30 mouse cellular contexts compared by ENCODE assay signal in the genomic region with DNA sequence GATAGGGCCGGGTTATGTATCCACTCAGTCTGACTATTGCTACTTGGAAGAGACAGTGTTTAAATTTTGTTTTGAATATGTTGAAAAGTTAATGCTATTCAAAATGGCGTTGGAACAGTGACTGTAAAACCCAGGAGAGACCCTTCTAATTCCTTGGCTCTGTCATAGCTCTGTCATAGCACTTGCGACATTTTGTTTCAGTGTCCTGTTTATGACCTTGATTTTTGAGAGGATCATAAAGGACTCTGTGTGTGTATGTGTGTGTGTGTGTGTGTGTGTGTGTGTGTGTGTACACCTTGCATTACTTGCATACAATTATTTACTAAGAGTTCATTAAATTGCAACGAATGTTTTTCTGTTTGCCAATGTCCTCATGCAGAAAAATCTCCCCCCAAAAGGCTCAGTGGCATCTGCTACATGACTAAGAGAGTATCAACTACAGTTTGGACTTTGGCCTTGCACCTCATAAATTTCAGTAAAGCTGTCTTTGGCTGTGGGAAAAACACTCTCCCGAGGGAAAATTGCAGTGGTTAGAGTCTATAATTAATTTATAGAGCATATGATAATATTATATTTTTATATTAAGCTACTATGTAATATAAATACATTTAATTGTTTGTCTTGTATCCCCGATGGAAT. TPM values are rescaled to one million over a fixed set of nuclear protein-coding genes. Genes with fewer than 3 reads are reported as not detected.
A peak's percentile ranks its signal among the peaks of the same experiment; 100 is the strongest.
DNase-seq lines count a peak whose midpoint lies in the region; ATAC-seq and TF ChIP-seq lines count a peak whose summit lies in the region.
"Had no signal": no experiment of that assay in that cellular context is flagged by ENCODE, and none has a peak within 500 bp of the region (broad histone marks: within the 10 kb centered on the region; RNA-seq: fewer than 3 reads in every experiment).

No protein-coding gene starts in this region.

- no peak overlapping the region for H3K4me3 ChIP-seq in heart, embryonic 12.5 days
- H3K4me3 ChIP-seq in lung, embryonic 14.5 days (ENCODE audit: low read depth, low read length) = no peak overlapping the region
- no peak overlapping the region for H3K4me3 ChIP-seq in intestine, embryonic 15.5 days (replicated peaks)
- no peak overlapping the region for H3K4me3 ChIP-seq in intestine, embryonic 16.5 days (ENCODE audit: low read length)
- H3K4me3 ChIP-seq: embryonic facial prominence, embryonic 10.5 days; embryonic facial prominence, embryonic 13.5 days; erythroblast, embryonic 14.5 days; forebrain, embryonic 12.5 days; forebrain, embryonic 15.5 days; heart, embryonic 15.5 days; hindbrain, embryonic 10.5 days had no signal

- no peak overlapping the region for H3K9ac ChIP-seq in heart, embryonic 12.5 days
- no peak overlapping the region for H3K9ac ChIP-seq in lung, embryonic 14.5 days
- H3K9ac ChIP-seq in intestine, embryonic 15.5 days = no peak overlapping the region
- H3K9ac ChIP-seq in intestine, embryonic 16.5 days (ENCODE audit: low read depth, low read length) = no peak overlapping the region
- H3K9ac ChIP-seq: embryonic facial prominence, embryonic 13.5 days; forebrain, embryonic 12.5 days; forebrain, embryonic 15.5 days; heart, embryonic 15.5 days; hindbrain, embryonic 14.5 days had no signal

- no peaks in the 10 kb centered on the region for H3K36me3 ChIP-seq in heart, embryonic 12.5 days
- no peaks in the 10 kb centered on the region for H3K36me3 ChIP-seq in lung, embryonic 14.5 days (ENCODE audit: insufficient read depth)
- H3K36me3 ChIP-seq in intestine, embryonic 15.5 days = no peaks in the 10 kb centered on the region
- H3K36me3 ChIP-seq in intestine, embryonic 16.5 days (ENCODE audit: control insufficient read depth, insufficient read depth, low read length) = no peaks in the 10 kb centered on the region
- H3K36me3 ChIP-seq: embryonic facial prominence, embryonic 10.5 days; embryonic facial prominence, embryonic 13.5 days; forebrain, embryonic 12.5 days; forebrain, embryonic 15.5 days; heart, embryonic 15.5 days; hindbrain, embryonic 10.5 days had no signal

- no peak overlapping the region for H3K4me2 ChIP-seq in heart, embryonic 12.5 days
- no peak overlapping the region for H3K4me2 ChIP-seq in lung, embryonic 14.5 days
- no peak overlapping the region for H3K4me2 ChIP-seq in intestine, embryonic 15.5 days (replicated peaks)
- H3K4me2 ChIP-seq in intestine, embryonic 16.5 days (ENCODE audit: low read depth, low read length) = no peak overlapping the region
- H3K4me2 ChIP-seq: embryonic facial prominence, embryonic 13.5 days; forebrain, embryonic 12.5 days; forebrain, embryonic 15.5 days; heart, embryonic 11.5 days; heart, embryonic 15.5 days; hindbrain, embryonic 14.5 days had no signal

- WGBS in heart, embryonic 12.5 days = 76% methylated on average over 6 of the region's 6 CpGs
- 47% methylated on average over 6 of the region's 6 CpGs for WGBS in lung, embryonic 14.5 days
- 63% methylated on average over 6 of the region's 6 CpGs for WGBS in intestine, embryonic 15.5 days
- WGBS in intestine, embryonic 16.5 days = 56% methylated on average over 6 of the region's 6 CpGs

- H3K9me3 ChIP-seq in heart, embryonic 12.5 days (replicated peaks) = 0 out of 2 replicates have a peak, but pooled peaks cover 5% of the 10 kb centered on the region
- no peaks in the 10 kb centered on the region for H3K9me3 ChIP-seq in lung, embryonic 14.5 days (ENCODE audit: low read depth, low read length)
- H3K9me3 ChIP-seq in intestine, embryonic 15.5 days = no peaks in the 10 kb centered on the region
- H3K9me3 ChIP-seq in intestine, embryonic 16.5 days (ENCODE audit: control insufficient read depth, low read length) = no peaks in the 10 kb centered on the region
- H3K9me3 ChIP-seq: embryonic facial prominence, embryonic 10.5 days; embryonic facial prominence, embryonic 13.5 days; forebrain, embryonic 12.5 days; forebrain, embryonic 15.5 days; heart, embryonic 15.5 days; hindbrain, embryonic 10.5 days had no signal

- TF ChIP-seq CTCF in lung, embryonic 14.5 days (IDR thresholded peaks at IDR 0.05; ENCODE audit: low read depth) = no peak

- DNase-seq in heart, adult 11 months = peak; percentile 11
- DNase-seq in lung, embryonic 14.5 days = peak; percentile 50
- no peak for DNase-seq in lung, postnatal 14 days
- DNase-seq: adrenal gland, postnatal 14 days; cerebellum, adult 11-12 months; cerebellum, adult 8-10 months; cerebellum, postnatal 10 days; cerebellum, postnatal 36 days; embryo, embryonic 11 days; gastrocnemius, postnatal 10 days; gastrocnemius, postnatal 36 days; heart, postnatal 10 days; heart, postnatal 36 days had no signal

- H3K4me1 ChIP-seq in heart, embryonic 12.5 days (replicated peaks) = no peaks in the 10 kb centered on the region
- no peaks in the 10 kb centered on the region for H3K4me1 ChIP-seq in lung, embryonic 14.5 days (ENCODE audit: insufficient read depth)
- no peaks in the 10 kb centered on the region for H3K4me1 ChIP-seq in intestine, embryonic 15.5 days (replicated peaks)
- no peaks in the 10 kb centered on the region for H3K4me1 ChIP-seq in intestine, embryonic 16.5 days (ENCODE audit: control insufficient read depth, insufficient read depth, low read length)
- H3K4me1 ChIP-seq: embryonic facial prominence, embryonic 10.5 days; embryonic facial prominence, embryonic 13.5 days; forebrain, embryonic 12.5 days; forebrain, embryonic 15.5 days; heart, embryonic 15.5 days; hindbrain, embryonic 10.5 days had no signal

- no peaks in the 10 kb centered on the region for H3K27me3 ChIP-seq in heart, embryonic 12.5 days (replicated peaks)
- no peaks in the 10 kb centered on the region for H3K27me3 ChIP-seq in lung, embryonic 14.5 days (ENCODE audit: insufficient read depth, low read length)
- no peaks in the 10 kb centered on the region for H3K27me3 ChIP-seq in intestine, embryonic 15.5 days (replicated peaks)
- no peaks in the 10 kb centered on the region for H3K27me3 ChIP-seq in intestine, embryonic 16.5 days (replicated peaks; ENCODE audit: control insufficient read depth, insufficient read depth, low read length)
- H3K27me3 ChIP-seq: embryonic facial prominence, embryonic 13.5 days; forebrain, embryonic 12.5 days; forebrain, embryonic 15.5 days; heart, embryonic 15.5 days had no signal

- ATAC-seq in heart, embryonic 12.5 days (ENCODE audit: insufficient number of reproducible peaks, low FRiP score) = no peak
- ATAC-seq in lung, embryonic 14.5 days (ENCODE audit: insufficient read depth) = no peak
- peak; percentile 65 for ATAC-seq in intestine, embryonic 15.5 days
- peak; percentile 60 for ATAC-seq in intestine, embryonic 16.5 days
- ATAC-seq: CD4-positive, CD25-positive, alpha-beta regulatory T cell, adult 4 months; forebrain, embryonic 15.5 days; hindbrain, postnatal 0 days; inflammation-experienced regulatory T-cells, adult 6 months had no signal

- no peak overlapping the region for H3K27ac ChIP-seq in heart, embryonic 12.5 days (ENCODE audit: poor library complexity, severe bottlenecking)
- no peak overlapping the region for H3K27ac ChIP-seq in lung, embryonic 14.5 days (ENCODE audit: low read depth)
- H3K27ac ChIP-seq in intestine, embryonic 15.5 days = no peak overlapping the region
- no peak overlapping the region for H3K27ac ChIP-seq in intestine, embryonic 16.5 days (ENCODE audit: low read length)
- H3K27ac ChIP-seq: embryonic facial prominence, embryonic 10.5 days; embryonic facial prominence, embryonic 13.5 days; forebrain, embryonic 12.5 days; forebrain, embryonic 15.5 days; heart, embryonic 15.5 days; hindbrain, embryonic 10.5 days; hindbrain, embryonic 14.5 days; hindbrain, postnatal 0 days had no signal

RNA-seq across cellular contexts. Expression of a gene that starts 17.0 kb away (rescaled TPM):
- polyA plus RNA-seq in heart, embryonic 12.5 days (2016; fragmentation: Nextera tagmentation; extraction: Ambion mirVana) = 48.0 and 49.0 TPM in 2 replicates
- polyA plus RNA-seq in lung, embryonic 14.5 days (2014; fragmentation: Nextera tagmentation; extraction: Ambion mirVana) = 50.9 and 53.5 TPM in 2 replicates
- 33.2 and 37.8 TPM in 2 replicates for polyA plus RNA-seq in intestine, embryonic 15.5 days (2015; fragmentation: Nextera tagmentation; extraction: Ambion mirVana)
- 27.3 and 30.8 TPM in 2 replicates for polyA plus RNA-seq in intestine, embryonic 16.5 days (2015; fragmentation: Nextera tagmentation; extraction: Ambion mirVana)

RNA-seq across cellular contexts. Expression of a gene that starts 43.7 kb away (rescaled TPM):
- 1.2 and 1.9 TPM in 2 replicates for polyA plus RNA-seq in heart, embryonic 12.5 days (2016; fragmentation: Nextera tagmentation; extraction: Ambion mirVana)
- polyA plus RNA-seq in lung, embryonic 14.5 days (2014; fragmentation: Nextera tagmentation; extraction: Ambion mirVana) = 1.2 and 2.0 TPM in 2 replicates
- polyA plus RNA-seq in intestine, embryonic 15.5 days (2015; fragmentation: Nextera tagmentation; extraction: Ambion mirVana) = 1.6 and 2.0 TPM in 2 replicates
- polyA plus RNA-seq in intestine, embryonic 16.5 days (2015; fragmentation: Nextera tagmentation; extraction: Ambion mirVana) = 1.8 and 2.1 TPM in 2 replicates
- polyA plus RNA-seq: C2C12; cortical plate, adult 2 months; erythroblast, embryonic 14.5 days had no signal

RNA-seq across cellular contexts. Expression of a gene that starts 43.8 kb away (rescaled TPM):
- 118 and 128 TPM in 2 replicates for polyA plus RNA-seq in heart, embryonic 12.5 days (2016; fragmentation: Nextera tagmentation; extraction: Ambion mirVana)
- 157 and 165 TPM in 2 replicates for polyA plus RNA-seq in lung, embryonic 14.5 days (2014; fragmentation: Nextera tagmentation; extraction: Ambion mirVana)
- polyA plus RNA-seq in intestine, embryonic 15.5 days (2015; fragmentation: Nextera tagmentation; extraction: Ambion mirVana) = 79.2 and 91.2 TPM in 2 replicates
- 67.5 and 69.2 TPM in 2 replicates for polyA plus RNA-seq in intestine, embryonic 16.5 days (2015; fragmentation: Nextera tagmentation; extraction: Ambion mirVana)

Comparison
In these comparisons a context has a peak if more than half of its experiments do, and no peak if none do; other contexts are left out.
1. ATAC-seq: peak in intestine, embryonic 15.5 days (single experiment) and intestine, embryonic 16.5 days (single experiment); none in heart, embryonic 12.5 days (single experiment) and lung, embryonic 14.5 days (single experiment).